Mouse (Mus musculus) megakaryocyte, embryonic 14.5 days (primary cell): ENCODE measurements around the gene Elavl2.

Source experiments
- FLI1 ChIP-seq: IDR thresholded peaks from 2 replicates; pipeline ENCODE4 v1.6.1; 2012; ENCODE audit warnings: low read length, inconsistent platforms, mixed read lengths
- GATA1 ChIP-seq: IDR thresholded peaks from 3 replicates; pipeline ENCODE4 v1.6.1; 2012; ENCODE audit warnings: mixed read lengths, low read length, inconsistent platforms, borderline replicate concordance

GRCm38 (mm10) chr4:91372844-91373243 lies 27.7 kb downstream of the Elavl2 start:
- TF ChIP-seq GATA1: no peak
- TF ChIP-seq FLI1: no peak
